Mouse (Mus musculus): ENCODE data around the gene Rapgefl1.

DNA sequence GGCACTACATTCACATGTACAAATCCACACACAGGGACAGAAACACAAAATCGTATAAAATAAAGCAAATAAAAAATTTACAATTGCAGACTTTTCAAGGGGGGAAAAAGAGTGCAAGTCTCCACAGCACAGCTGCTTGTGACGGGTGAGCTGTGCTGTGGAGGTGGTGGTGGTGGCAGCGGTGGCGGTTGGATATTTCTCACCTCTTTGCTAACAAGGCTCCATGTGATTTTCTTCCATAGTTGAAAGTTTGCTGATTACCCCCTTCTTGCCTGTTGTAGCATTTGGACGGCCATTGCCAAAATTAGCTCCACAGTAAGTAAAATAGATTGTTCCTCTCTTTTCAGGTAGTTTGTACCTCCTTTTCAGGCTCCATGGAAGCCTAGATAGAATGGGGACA lies 32.0 kb upstream of the Rapgefl1 start, which contains the start of gene Casc3:
- TF ChIP-seq ZNF384 (IDR thresholded peaks at IDR 0.05; ENCODE audit: low read depth, low read length) (no peak), MAFK (IDR thresholded peaks at IDR 0.05; ENCODE audit: insufficient read depth, low read depth, low read length) (no peak)
